Mouse (Mus musculus) neural tube, embryonic 11.5 days (tissue): ENCODE data around the gene Prr12. TPM values are rescaled to one million over a fixed set of nuclear protein-coding genes. Genes with fewer than 3 reads are reported as not detected.

Experiments used
- ATAC-seq: fragments of 200-750 bp; cut with Nextera tagmentation; 2 replicates; pipeline ENCODE4 v1.8.0; 2017; ENCODE audit warnings: moderate number of reproducible peaks, mild to moderate bottlenecking, moderate TSS enrichment, moderate library complexity; ENCODE audit not compliant: insufficient read depth, low FRiP score, low TSS enrichment
- DNase-seq: peaks from one replicate; pipeline ENCODE4 v3.0.0-alpha.2; 2015; ENCODE audit warnings: low spot score
- H3K27ac ChIP-seq: fragments of 300-500 bp; sonication (generic); 2 replicates; pipeline ENCODE4 v1.5.1; 2014; ENCODE audit warnings: low read depth, mild to moderate bottlenecking, low read length
- H3K27me3 ChIP-seq: fragments of 300-500 bp; sonication (generic); 2 replicates; pipeline ENCODE4 v1.6.1; 2014; ENCODE audit warnings: mild to moderate bottlenecking, low read length, mixed read lengths; ENCODE audit not compliant: control insufficient read depth, insufficient read depth
- H3K36me3 ChIP-seq: fragments of 300-500 bp; sonication (generic); 2 replicates; pipeline ENCODE4 v1.6.1; 2014; ENCODE audit warnings: mild to moderate bottlenecking, low read length, moderate library complexity, mixed read lengths; ENCODE audit not compliant: control insufficient read depth, insufficient read depth
- H3K4me1 ChIP-seq: fragments of 300-500 bp; sonication (generic); 2 replicates; pipeline ENCODE4 v1.6.1; 2014; ENCODE audit warnings: low read length, mixed read lengths; ENCODE audit not compliant: control insufficient read depth, insufficient read depth
- H3K4me2 ChIP-seq: fragments of 300-500 bp; sonication (generic); 2 replicates; pipeline ENCODE4 v1.6.1; 2014; ENCODE audit warnings: low read depth, mild to moderate bottlenecking, moderate library complexity
- H3K4me3 ChIP-seq: fragments of 300-500 bp; sonication (generic); 2 replicates; pipeline ENCODE4 v1.5.1; 2014; ENCODE audit warnings: low read depth, low read length
- H3K9ac ChIP-seq: fragments of 300-500 bp; sonication (generic); 2 replicates; pipeline ENCODE4 v1.6.1; 2014; ENCODE audit warnings: mild to moderate bottlenecking, low read length
- H3K9me3 ChIP-seq: fragments of 300-500 bp; sonication (generic); 2 replicates; pipeline ENCODE4 v1.6.1; 2016; ENCODE audit warnings: low read length; ENCODE audit not compliant: control insufficient read depth
- WGBS: fragments of 180-500 bp; shearing (Covaris S2); extraction: QIAGEN DNeasy Blood & Tissue Kit; methylation state at CpG from one replicate; pipeline ENCODE4 v1.1.7; 2014; 5-methylcytosine and 5-hydroxymethylcytosine counted together
- polyA plus RNA-seq: library from polyadenylated mRNA; unstranded; fragments of >200 nt; fragmentation: Nextera tagmentation; extraction: Ambion mirVana; gene quantifications from 2 replicates; pipeline ENCODE4 v1.2.1, GENCODE M21; 2014

Prr12 gene
- polyA plus RNA-seq, 1 experiment from 2014 or later, result 13.2 TPM

- Histone ChIP-seq H3K27me3 (no peaks in the 10 kb centered on the region), H3K36me3 (no peaks in the 10 kb centered on the region), H3K9ac (no peak overlapping the region), H3K4me1 (peaks cover 13% of the 10 kb centered on the region; the same call in 1 of the 2 replicates), H3K4me2 (no peak overlapping the region), H3K4me3 (no peak overlapping the region), H3K9me3 (no peaks in the 10 kb centered on the region), H3K27ac (no peak overlapping the region)
- 79% methylated on average over 10 of the region's 10 CpGs for WGBS
- no peak for DNase-seq
- ATAC-seq, result no peak
These were observed 6.2 kb upstream of the Prr12 start for GRCm38 (mm10) chr7:45058607-45059571.

- H3K9me3 ChIP-seq, result no peaks in the 10 kb centered on the region
- H3K4me2 ChIP-seq, result no peak overlapping the region
- no peak for DNase-seq
- no peak overlapping the region for H3K4me3 ChIP-seq
- no peak for ATAC-seq
- H3K9ac ChIP-seq, result no peak overlapping the region
- H3K4me1 ChIP-seq, result peaks cover 12% of the 10 kb centered on the region; the same call in 1 of the 2 replicates
- H3K27ac ChIP-seq, result no peak overlapping the region
- H3K36me3 ChIP-seq, result no peaks in the 10 kb centered on the region
- no peaks in the 10 kb centered on the region for H3K27me3 ChIP-seq
These were observed 4.3 kb upstream of the Prr12 start for GRCm38 (mm10) chr7:45056972-45057348.

GRCm38 (mm10) chr7:45056329-45056971 lies 3.8 kb upstream of the Prr12 start:
- H3K4me2 ChIP-seq, result no peak overlapping the region
- H3K27me3 ChIP-seq, result no peaks in the 10 kb centered on the region
- no peak for DNase-seq
- no peak overlapping the region for H3K9ac ChIP-seq
- no peak overlapping the region for H3K27ac ChIP-seq
- ATAC-seq, result no peak
- no peak overlapping the region for H3K4me3 ChIP-seq
- no peaks in the 10 kb centered on the region for H3K9me3 ChIP-seq
- WGBS, result 74% methylated on average over 14 of the region's 14 CpGs
- no peaks in the 10 kb centered on the region for H3K36me3 ChIP-seq
- H3K4me1 ChIP-seq, result peaks cover 9% of the 10 kb centered on the region

- Histone ChIP-seq H3K27ac (peak overlapping the region; percentile 98), H3K27me3 (no peaks in the 10 kb centered on the region), H3K9ac (peak overlapping the region; percentile 90), H3K4me2 (peak overlapping the region; percentile 98), H3K4me3 (peak overlapping the region; percentile 95), H3K36me3 (peaks cover 11% of the 10 kb centered on the region), H3K9me3 (no peaks in the 10 kb centered on the region), H3K4me1 (peaks cover 13% of the 10 kb centered on the region)
- peak; percentile 90 for ATAC-seq
- WGBS, result 0% methylated on average over 33 of the region's 33 CpGs
- DNase-seq, result peak; percentile 92
These were observed 1.3 kb upstream of the Prr12 start for GRCm38 (mm10) chr7:45053931-45054510.

GRCm38 (mm10) chr7:45053117-45053930 lies 643 bp upstream of the Prr12 start:
- H3K27me3 ChIP-seq, result no peaks in the 10 kb centered on the region
- DNase-seq (peak; percentile 79), ATAC-seq (peak; percentile 52)
- no peaks in the 10 kb centered on the region for H3K9me3 ChIP-seq
- H3K4me3 ChIP-seq, result peak overlapping the region; percentile 95
- H3K27ac ChIP-seq, result peak overlapping the region; percentile 98
- H3K4me2 ChIP-seq, result peak overlapping the region; percentile 98
- peak overlapping the region; percentile 90 for H3K9ac ChIP-seq
- H3K36me3 ChIP-seq, result peaks cover 18% of the 10 kb centered on the region
- peaks cover 12% of the 10 kb centered on the region for H3K4me1 ChIP-seq
- WGBS, result under 1% methylated on average over 28 of the region's 59 CpGs

- Histone ChIP-seq H3K4me3 (peak overlapping the region; percentile 95), H3K9ac (peak overlapping the region; percentile 90), H3K4me2 (peak overlapping the region; percentile 98), H3K4me1 (peaks cover 12% of the 10 kb centered on the region), H3K9me3 (no peaks in the 10 kb centered on the region), H3K36me3 (peaks cover 28% of the 10 kb centered on the region), H3K27me3 (no peaks in the 10 kb centered on the region), H3K27ac (peak overlapping the region; percentile 98)
- DNase-seq (no peak), ATAC-seq (no peak)
- under 1% methylated on average over 36 of the region's 38 CpGs for WGBS
These were observed 360 bp downstream of the Prr12 start for GRCm38 (mm10) chr7:45052181-45052861.

- H3K9me3 ChIP-seq, result no peaks in the 10 kb centered on the region
- 2% methylated on average over 13 of the region's 13 CpGs for WGBS
- no peak for ATAC-seq
These were observed 1.1 kb downstream of the Prr12 start for GRCm38 (mm10) chr7:45051601-45051974.

More at GRCm38 (mm10) chr7:45051601-45051974, 1.1 kb downstream of the Prr12 start:
- H3K4me3 ChIP-seq, result peak overlapping the region; percentile 95
- H3K4me2 ChIP-seq, result peak overlapping the region; percentile 98
- H3K36me3 ChIP-seq, result peaks cover 34% of the 10 kb centered on the region
- peaks cover 12% of the 10 kb centered on the region for H3K4me1 ChIP-seq
- H3K27me3 ChIP-seq, result no peaks in the 10 kb centered on the region
- H3K9ac ChIP-seq, result peak overlapping the region; percentile 90
- no peak for DNase-seq
- H3K27ac ChIP-seq, result peak overlapping the region; percentile 98; the same call in 1 of the 2 replicates
